ENCODE assay signal across 35 mouse cellular contexts in genomic region chr8:81463762-81464161, GRCm38 (mm10).
"Had no signal": no experiment of that assay in that cellular context is flagged by ENCODE, and none has a peak within 500 bp of the region (broad histone marks: within the 10 kb centered on the region; RNA-seq: fewer than 3 reads in every experiment).

No protein-coding gene starts in this region.

- ATAC-seq: hindbrain, embryonic 16.5 days; hindbrain, postnatal 0 days; inflammation-experienced regulatory T-cells, adult 6 months; intestine, embryonic 15.5 days; intestine, embryonic 16.5 days; intestine, postnatal 0 days had no signal

- H3K27me3 ChIP-seq: heart, embryonic 12.5 days; heart, embryonic 13.5 days; heart, embryonic 15.5 days; hindbrain, embryonic 12.5 days; hindbrain, embryonic 13.5 days; hindbrain, embryonic 15.5 days; intestine, embryonic 15.5 days; kidney, embryonic 15.5 days had no signal

- H3K27ac ChIP-seq: heart, embryonic 10.5 days; heart, embryonic 13.5 days; heart, embryonic 15.5 days; hindbrain, embryonic 10.5 days; hindbrain, embryonic 12.5 days; hindbrain, embryonic 13.5 days; hindbrain, embryonic 14.5 days; hindbrain, embryonic 15.5 days; hindbrain, postnatal 0 days; intestine, embryonic 15.5 days; kidney, embryonic 15.5 days; kidney, postnatal 0 days; layer of hippocampus, adult 2 months had no signal

- H3K36me3 ChIP-seq: heart, embryonic 10.5 days; heart, embryonic 12.5 days; heart, embryonic 13.5 days; heart, embryonic 15.5 days; hindbrain, embryonic 10.5 days; hindbrain, embryonic 12.5 days; hindbrain, embryonic 13.5 days; hindbrain, embryonic 15.5 days; intestine, embryonic 15.5 days; kidney, embryonic 15.5 days had no signal

- H3K4me2 ChIP-seq: heart, embryonic 11.5 days; heart, embryonic 12.5 days; heart, embryonic 13.5 days; heart, embryonic 15.5 days; hindbrain, embryonic 12.5 days; hindbrain, embryonic 13.5 days; hindbrain, embryonic 14.5 days; hindbrain, embryonic 15.5 days; intestine, embryonic 15.5 days; kidney, embryonic 15.5 days had no signal

- H3K4me3 ChIP-seq: heart, embryonic 10.5 days; heart, embryonic 12.5 days; heart, embryonic 13.5 days; heart, embryonic 15.5 days; hindbrain, embryonic 10.5 days; hindbrain, embryonic 12.5 days; hindbrain, embryonic 13.5 days; hindbrain, embryonic 15.5 days; intestine, embryonic 15.5 days; kidney, embryonic 15.5 days; layer of hippocampus, adult 2 months had no signal

- H3K9me3 ChIP-seq: heart, embryonic 10.5 days; heart, embryonic 12.5 days; heart, embryonic 13.5 days; heart, embryonic 15.5 days; hindbrain, embryonic 10.5 days; hindbrain, embryonic 12.5 days; hindbrain, embryonic 13.5 days; hindbrain, embryonic 15.5 days; intestine, embryonic 15.5 days; kidney, embryonic 15.5 days had no signal

- DNase-seq: heart, postnatal 10 days; heart, postnatal 14 days; heart, postnatal 36 days; heart, postnatal 4 days; kidney, adult 11 months; kidney, adult 18-20 months; kidney, adult 2 months; kidney, adult 8-10 months; kidney, adult 9 months; kidney, postnatal 10 days; kidney, postnatal 14 days; kidney, postnatal 25 days; kidney, postnatal 36 days; kidney, postnatal 4 days; layer of hippocampus, adult 9-11 months; layer of hippocampus, postnatal 36 days had no signal

- H3K9ac ChIP-seq: heart, embryonic 12.5 days; heart, embryonic 13.5 days; heart, embryonic 15.5 days; hindbrain, embryonic 12.5 days; hindbrain, embryonic 13.5 days; hindbrain, embryonic 14.5 days; hindbrain, embryonic 15.5 days; intestine, embryonic 15.5 days; kidney, embryonic 15.5 days had no signal

- H3K4me1 ChIP-seq: heart, embryonic 10.5 days; heart, embryonic 12.5 days; heart, embryonic 13.5 days; heart, embryonic 15.5 days; hindbrain, embryonic 10.5 days; hindbrain, embryonic 12.5 days; hindbrain, embryonic 13.5 days; hindbrain, embryonic 15.5 days; intestine, embryonic 15.5 days; kidney, embryonic 15.5 days had no signal
